Mouse (Mus musculus) kidney, adult 2 months (tissue): ENCODE measurements at regions not wholly inside any gene's neighbourhood (a gene's known extent, or its start where the extent isn't known, plus 50 kb on each side); places are given as distances from the start of the nearest gene placed in this dataset.

ENCODE experiments used
- CTCF ChIP-seq: fragments of 200-500 bp; conservative IDR thresholded peaks from 2 replicates; pipeline ENCODE4 v1.5.1; 2011; ENCODE audit warnings: low read depth, mild to moderate bottlenecking, control low read depth, low read length, moderate library complexity, mixed read lengths; ENCODE audit not compliant: insufficient read depth, insufficient read length
- POLR2A ChIP-seq: fragments of 200-500 bp; IDR thresholded peaks from one replicate; pipeline ENCODE4 v1.6.1; 2011; ENCODE audit warnings: low read depth, low read length, control low read depth

GRCm38 (mm10) chr6:11773992-11774391 is 133.3 kb downstream of the Ndufa4 start:
- TF ChIP-seq POLR2A, result no peak
- no peak for TF ChIP-seq CTCF
